Mouse (Mus musculus) erythroblast, embryonic 14.5 days (primary cell): ENCODE measurements around the gene App.

Experiments
- GATA1 ChIP-seq: IDR thresholded peaks from 2 replicates; pipeline ENCODE4 v1.6.1; 2012; ENCODE audit warnings: low read length, inconsistent platforms, mixed read lengths
- TAL1 ChIP-seq: IDR thresholded peaks from 3 replicates; pipeline ENCODE4 v1.6.1; 2012; ENCODE audit warnings: low read length, inconsistent platforms, mixed read lengths

DNA sequence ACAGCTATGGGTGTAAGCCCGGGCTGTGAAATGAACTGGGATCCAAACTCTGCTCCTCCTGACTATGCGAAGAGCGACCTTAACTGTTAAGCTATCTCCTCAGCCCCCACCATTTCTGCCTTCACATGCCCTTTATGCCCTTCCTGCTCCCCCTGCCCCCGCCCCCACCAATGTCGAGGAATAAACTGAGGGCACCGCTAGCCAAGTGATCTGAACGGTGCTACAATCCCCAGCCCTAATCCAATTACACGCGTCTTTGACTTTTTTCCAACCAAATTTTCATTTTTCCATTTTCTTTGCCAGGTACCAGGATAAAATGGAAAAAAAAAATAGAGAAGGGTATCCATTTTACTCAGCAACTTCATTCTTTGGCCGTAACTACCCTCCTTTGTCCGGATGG lies 28.2 kb downstream of the App start:
- TF ChIP-seq GATA1 (no peak), TAL1 (no peak)
